In the genomic region with DNA sequence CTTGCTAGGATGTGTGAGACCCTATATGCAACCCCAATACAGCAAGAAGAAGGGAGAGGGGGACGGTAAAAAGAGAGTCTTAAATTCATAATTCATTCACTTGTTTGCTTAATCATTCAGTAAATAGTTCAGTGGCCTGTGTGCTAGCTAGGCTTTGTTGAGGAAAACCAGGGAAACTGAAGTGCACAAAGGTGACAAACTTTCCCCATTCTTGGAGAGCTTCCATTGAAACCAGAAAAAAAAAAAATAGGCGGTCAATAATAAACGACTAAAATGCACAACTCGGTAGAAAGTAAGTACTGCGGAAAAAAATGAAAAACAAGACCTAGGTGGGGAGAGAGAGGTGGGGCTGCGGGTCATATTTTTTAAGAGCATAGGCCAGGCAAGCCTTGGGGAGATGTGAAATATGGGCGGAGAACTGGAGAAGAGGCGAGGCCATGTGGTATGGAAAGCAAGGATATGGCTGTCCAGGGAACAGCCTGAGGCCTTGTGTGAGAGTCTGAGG, we compare ENCODE assay signal across 23 mouse cellular contexts.
DNase-seq lines count a peak whose midpoint lies in the region; ATAC-seq and TF ChIP-seq lines count a peak whose summit lies in the region.
"Had no signal": no experiment of that assay in that cellular context is flagged by ENCODE, and none has a peak within 500 bp of the region (broad histone marks: within the 10 kb centered on the region; RNA-seq: fewer than 3 reads in every experiment).

No protein-coding gene starts in this region.

- no peak overlapping the region; the same call in 1 of the 2 replicates for H3K9ac ChIP-seq in liver, adult 2 months (ENCODE audit: low read depth, low read length)
- no peak overlapping the region for H3K9ac ChIP-seq in liver, embryonic 12.5 days
- H3K9ac ChIP-seq in limb, embryonic 13.5 days = no peak overlapping the region
- H3K9ac ChIP-seq: embryonic facial prominence, embryonic 12.5 days; embryonic facial prominence, embryonic 15.5 days; forebrain, postnatal 0 days; hindbrain, embryonic 12.5 days had no signal

- H3K27ac ChIP-seq in liver, adult 2 months (replicated peaks; ENCODE audit: insufficient read depth, low read depth, low read length) = peak overlapping the region; percentile 52
- H3K27ac ChIP-seq in liver, embryonic 12.5 days = no peak overlapping the region
- H3K27ac ChIP-seq in limb, embryonic 13.5 days = peak overlapping the region; percentile 70; the same call in 1 of the 2 replicates
- H3K27ac ChIP-seq: embryonic facial prominence, embryonic 12.5 days; embryonic facial prominence, embryonic 15.5 days; gastrocnemius, adult 2 months; hindbrain, embryonic 12.5 days had no signal

- no peak for TF ChIP-seq POLR2A in liver, adult 2 months (IDR thresholded peaks at IDR 0.05; ENCODE audit: extremely low read depth, insufficient read depth, low read length)

- no peak for TF ChIP-seq CTCF in liver, adult 2 months (IDR thresholded peaks at IDR 0.05; ENCODE audit: low read depth, low read length)
- TF ChIP-seq CTCF in E14TG2a.4 (conservative IDR thresholded peaks at IDR 0.05; ENCODE audit: low read length) = no peak

- no peaks in the 10 kb centered on the region for H3K27me3 ChIP-seq in liver, adult 2 months (ENCODE audit: control insufficient read depth, insufficient read depth, low read length)
- H3K27me3 ChIP-seq in liver, embryonic 12.5 days (replicated peaks) = 0 out of 2 replicates have a peak, but pooled peaks cover 6% of the 10 kb centered on the region
- 0 out of 2 replicates have a peak, but pooled peaks cover 9% of the 10 kb centered on the region for H3K27me3 ChIP-seq in E14TG2a.4 (ENCODE audit: insufficient read depth, low read length)
- H3K27me3 ChIP-seq in limb, embryonic 13.5 days = peaks cover 4% of the 10 kb centered on the region; the same call in 1 of the 2 replicates
- H3K27me3 ChIP-seq: embryonic facial prominence, embryonic 12.5 days; embryonic facial prominence, embryonic 15.5 days had no signal

- H3K4me2 ChIP-seq in liver, embryonic 12.5 days = no peak overlapping the region
- 0 out of 2 replicates have a peak overlapping the region, but pooled peaks have one; percentile 11 for H3K4me2 ChIP-seq in limb, embryonic 13.5 days (replicated peaks)
- H3K4me2 ChIP-seq: embryonic facial prominence, embryonic 12.5 days; embryonic facial prominence, embryonic 15.5 days; heart, embryonic 11.5 days; hindbrain, embryonic 12.5 days had no signal

- WGBS in liver, adult 2 months = 38% methylated on average over 8 of the region's 8 CpGs
- WGBS in liver, embryonic 12.5 days (ENCODE audit: insufficient replicate concordance) = 77% methylated on average over 8 of the region's 8 CpGs
- 47% methylated on average over 8 of the region's 8 CpGs for WGBS in limb, embryonic 13.5 days

- peaks cover 18% of the 10 kb centered on the region for H3K4me1 ChIP-seq in liver, adult 2 months (ENCODE audit: control insufficient read depth, insufficient read depth, low read length)
- peaks cover 22% of the 10 kb centered on the region for H3K4me1 ChIP-seq in liver, embryonic 12.5 days
- H3K4me1 ChIP-seq in E14TG2a.4 (replicated peaks; ENCODE audit: low read depth, low read length) = peaks cover 53% of the 10 kb centered on the region
- peaks cover 69% of the 10 kb centered on the region for H3K4me1 ChIP-seq in limb, embryonic 13.5 days

- peak; percentile 92 for DNase-seq in liver, adult 2 months (ENCODE audit: extremely low read depth, low read depth, low spot score)
- peak; percentile 92 for DNase-seq in adipocyte (ENCODE audit: low spot score)
- DNase-seq in thymus, postnatal 0 days (ENCODE audit: low spot score) = no peak
- DNase-seq in cerebellum, adult 11-12 months = no peak
- no peak for DNase-seq in layer of hippocampus, adult 11-12 months (ENCODE audit: low spot score)
- DNase-seq: adrenal gland, postnatal 10 days; adrenal gland, postnatal 36 days; cerebellum, adult 2 months; cerebellum, adult 9-11 months; cerebellum, postnatal 25 days; forebrain, postnatal 0 days; gastrocnemius, adult 2 months; gastrocnemius, postnatal 14 days had no signal

- no peaks in the 10 kb centered on the region for H3K9me3 ChIP-seq in liver, embryonic 12.5 days (replicated peaks)
- H3K9me3 ChIP-seq in E14TG2a.4 (ENCODE audit: low read length) = peaks cover 6% of the 10 kb centered on the region
- no peaks in the 10 kb centered on the region for H3K9me3 ChIP-seq in limb, embryonic 13.5 days
- H3K9me3 ChIP-seq: embryonic facial prominence, embryonic 12.5 days; embryonic facial prominence, embryonic 15.5 days; hindbrain, embryonic 12.5 days had no signal

- H3K36me3 ChIP-seq in liver, adult 2 months (ENCODE audit: control insufficient read depth, insufficient read depth, low read length) = no peaks in the 10 kb centered on the region
- H3K36me3 ChIP-seq in liver, embryonic 12.5 days = no peaks in the 10 kb centered on the region
- no peaks in the 10 kb centered on the region for H3K36me3 ChIP-seq in E14TG2a.4 (ENCODE audit: insufficient read depth, low read length)
- no peaks in the 10 kb centered on the region for H3K36me3 ChIP-seq in limb, embryonic 13.5 days
- H3K36me3 ChIP-seq: embryonic facial prominence, embryonic 12.5 days; embryonic facial prominence, embryonic 15.5 days; hindbrain, embryonic 12.5 days had no signal

- no peak for ATAC-seq in liver, embryonic 12.5 days
- ATAC-seq in limb, embryonic 13.5 days (ENCODE audit: low FRiP score, low read depth) = peak; percentile 16; the same call in 1 of the 2 replicates
- ATAC-seq: activated CD4-positive, CD25-positive, alpha-beta regulatory T cell, adult 4 months; CD4-positive, CD25-positive, alpha-beta regulatory T cell, adult 4 months; forebrain, embryonic 14.5 days; forebrain, postnatal 0 days had no signal

- no peak overlapping the region for H3K4me3 ChIP-seq in liver, adult 2 months (ENCODE audit: insufficient read depth, low read depth, low read length)
- no peak overlapping the region for H3K4me3 ChIP-seq in liver, embryonic 12.5 days
- 0 out of 2 replicates have a peak overlapping the region, but pooled peaks have one; percentile 4 for H3K4me3 ChIP-seq in E14TG2a.4 (replicated peaks; ENCODE audit: low read length)
- no peak overlapping the region for H3K4me3 ChIP-seq in limb, embryonic 13.5 days
- H3K4me3 ChIP-seq: embryonic facial prominence, embryonic 12.5 days; embryonic facial prominence, embryonic 15.5 days; gastrocnemius, adult 2 months; hindbrain, embryonic 12.5 days had no signal

- H3K79me2 ChIP-seq in liver, adult 2 months (ENCODE audit: control insufficient read depth, insufficient read depth, low read length) = no peaks in the 10 kb centered on the region

Comparison
In these comparisons a context has a peak if more than half of its experiments do, and no peak if none do; other contexts are left out.
1. DNase-seq: peak in liver, adult 2 months (single experiment) and adipocyte (single experiment); none in thymus, postnatal 0 days (single experiment), cerebellum, adult 11-12 months (single experiment) and layer of hippocampus, adult 11-12 months (single experiment).